Mouse (Mus musculus) liver, adult 2 months (tissue): ENCODE measurements at regions not wholly inside any gene's neighbourhood (a gene's known extent, or its start where the extent isn't known, plus 50 kb on each side); places are given as distances from the start of the nearest gene placed in this dataset.

Experiments used
- CTCF ChIP-seq: fragments of 200-500 bp; IDR thresholded peaks from 2 replicates; pipeline ENCODE4 v1.5.1; 2011; ENCODE audit warnings: low read depth, low read length, control low read depth
- POLR2A ChIP-seq: fragments of 200-500 bp; IDR thresholded peaks from 2 replicates; pipeline ENCODE4 v1.6.1; 2011; ENCODE audit warnings: low read length, control low read depth; ENCODE audit not compliant: insufficient read depth; ENCODE audit errors: extremely low read depth

DNA sequence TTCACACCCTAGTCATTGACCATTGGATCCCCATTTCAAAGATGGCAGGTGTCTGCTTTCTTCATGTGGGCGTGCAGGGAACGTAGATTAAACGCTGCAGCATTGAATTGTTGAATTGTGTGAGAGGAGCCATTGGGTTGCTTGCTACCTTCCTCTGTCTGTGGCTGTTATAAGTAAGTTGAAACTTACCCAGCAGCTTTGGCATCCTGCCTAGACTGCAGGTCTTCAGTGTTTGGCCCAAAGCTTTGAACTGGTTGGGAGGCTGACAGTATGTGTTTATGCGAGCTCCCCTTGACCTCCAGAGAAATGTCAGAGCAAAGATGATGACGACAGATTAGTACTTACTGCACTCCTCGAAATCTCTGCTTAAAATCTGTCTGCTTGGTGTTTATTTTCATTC is 473.8 kb downstream of the Irx1 start:
- no peak for TF ChIP-seq CTCF
- TF ChIP-seq POLR2A, result no peak
